Mouse (Mus musculus): ENCODE measurements around the gene Rasa4. TPM values are rescaled to one million over a fixed set of nuclear protein-coding genes. Genes with fewer than 3 reads are reported as not detected.
"Not testable (repeated sequence)": the region's sequence is repeated elsewhere in the genome, so short reads cannot be mapped to it uniquely, and the experiment has no call there.

The Rasa4 gene
- 10 to 100 TPM; 11.9 to 14.7 TPM for total RNA-seq (2021)
- long read RNA-seq, experiment 1, transcript Rasa4-201 (21 exons, 2,914 nt): major isoform, 7 of 19 reads
- long read RNA-seq, experiment 1, partial matches to known transcripts: 1 of 19 reads
- long read RNA-seq, experiment 1, other reads (novel, unspliced or antisense): 7 of 19 reads
- long read RNA-seq, experiment 2, transcript Rasa4-209 (20 exons, 3,057 nt): minor isoform, 5 of 44 reads
- long read RNA-seq, experiment 2, transcript Rasa4-201 (21 exons, 2,914 nt): major isoform, 23 of 44 reads
- long read RNA-seq, experiment 2, partial matches to known transcripts: 7 of 44 reads
- long read RNA-seq, experiment 2, other reads (novel, unspliced or antisense): 8 of 44 reads

DNA sequence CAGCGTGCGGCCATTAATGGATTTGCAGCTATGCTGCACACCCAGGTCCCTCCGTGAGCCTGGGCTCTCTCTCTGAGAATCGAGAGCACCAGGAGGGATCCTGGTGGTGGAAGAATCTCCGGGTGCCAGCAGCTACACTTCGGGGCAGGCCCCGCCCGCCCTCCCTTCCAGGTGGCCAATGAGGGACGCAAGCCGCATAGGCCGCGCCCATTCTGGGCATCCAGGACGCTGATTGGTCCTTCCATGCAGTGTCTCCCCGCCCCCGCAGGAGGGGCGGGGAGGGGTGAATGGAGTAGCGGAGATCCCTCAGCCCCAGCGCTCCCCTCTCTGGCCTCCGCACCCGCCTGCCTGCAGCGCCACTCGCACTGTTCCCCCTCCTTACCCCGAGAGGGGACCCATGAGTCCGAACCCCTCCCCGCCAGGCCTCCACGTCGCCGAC lies at the start of gene Rasa4:
Gene Rasa4, plus strand, starts transcription at position 248 of the 439 bp plus-strand sequence.
- peak; percentile 85 to 88 for DNase-seq (ENCODE audit: low spot score in 2 of 2)

GRCm38 (mm10) chr5:136034868-136035267 lies 48.8 kb upstream of the Rasa4 start:
- no peak for DNase-seq (ENCODE audit: low spot score in 2 of 2)

DNA sequence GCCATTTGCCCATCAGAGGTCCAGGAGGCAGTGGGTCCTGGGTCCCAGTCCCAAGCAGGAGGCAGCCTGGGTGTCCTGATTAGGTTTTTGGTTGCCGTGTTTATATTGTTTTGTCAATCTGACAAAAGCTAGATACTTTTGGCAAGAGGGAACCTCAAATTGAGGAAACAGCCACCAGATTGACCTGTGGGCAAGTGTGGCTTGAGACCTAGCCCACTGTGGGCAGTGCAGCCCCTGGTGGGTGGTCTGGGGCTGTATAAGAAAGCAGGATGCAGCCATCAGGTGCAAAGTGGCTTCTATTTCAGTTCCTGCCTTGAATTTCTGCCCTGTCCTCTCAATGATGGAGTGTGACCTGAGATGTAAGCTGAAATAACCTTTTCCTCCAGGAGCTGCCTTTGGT lies 48.4 kb upstream of the Rasa4 start:
- no peak for DNase-seq (ENCODE audit: low spot score in 2 of 2)

GRCm38 (mm10) chr5:136036667-136037066 lies 47.0 kb upstream of the Rasa4 start:
- no peak for DNase-seq (ENCODE audit: low spot score in 2 of 2)

- no peak for DNase-seq (ENCODE audit: low spot score in 2 of 2)
Measured at GRCm38 (mm10) chr5:136038258-136039214, 45.2 kb upstream of the Rasa4 start, which contains the start of gene Upk3b. TSS of gene Upk3b (plus strand) at chr5:136038496.

- DNase-seq (ENCODE audit: low spot score in 2 of 2): no peak
Measured at GRCm38 (mm10) chr5:136040210-136040609, 43.5 kb upstream of the Rasa4 start.

GRCm38 (mm10) chr5:136041260-136041659 lies 42.5 kb upstream of the Rasa4 start:
- no peak for DNase-seq (ENCODE audit: low spot score in 2 of 2)

GRCm38 (mm10) chr5:136041666-136042065 lies 42.0 kb upstream of the Rasa4 start:
- DNase-seq (ENCODE audit: low spot score in 2 of 2): no peak

- peak; percentile 18 to 37 for DNase-seq (ENCODE audit: low spot score in 2 of 2)
Measured at GRCm38 (mm10) chr5:136044865-136045264, 38.9 kb upstream of the Rasa4 start.

GRCm38 (mm10) chr5:136045408-136045807 lies 38.3 kb upstream of the Rasa4 start:
- DNase-seq (ENCODE audit: low spot score in 2 of 2): no peak

GRCm38 (mm10) chr5:136045987-136046386 lies 37.7 kb upstream of the Rasa4 start:
- DNase-seq (ENCODE audit: low spot score in 2 of 2): peak; percentile 85 to 91

DNA sequence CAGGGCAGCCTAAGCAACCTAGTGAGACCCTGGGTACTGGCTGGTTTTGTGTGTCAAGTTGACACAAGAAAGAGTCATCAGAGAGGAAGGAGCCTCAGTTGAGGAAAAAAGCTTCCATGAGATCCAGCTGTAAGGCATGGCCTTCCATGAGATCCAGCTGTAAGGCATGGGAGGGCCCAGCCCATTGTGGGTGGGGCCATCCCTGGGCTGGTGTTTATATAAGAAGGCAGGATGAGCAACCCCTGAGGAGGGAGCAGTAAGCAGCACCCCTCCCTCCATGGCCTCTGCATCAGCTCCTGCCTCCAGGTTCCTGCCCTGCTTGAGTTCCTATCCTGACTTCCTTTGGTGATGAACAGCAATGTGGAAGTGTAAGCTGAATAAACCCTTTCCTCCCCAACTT lies 35.2 kb upstream of the Rasa4 start:
- DNase-seq (ENCODE audit: low spot score in 2 of 2): not testable (repeated sequence)

DNA sequence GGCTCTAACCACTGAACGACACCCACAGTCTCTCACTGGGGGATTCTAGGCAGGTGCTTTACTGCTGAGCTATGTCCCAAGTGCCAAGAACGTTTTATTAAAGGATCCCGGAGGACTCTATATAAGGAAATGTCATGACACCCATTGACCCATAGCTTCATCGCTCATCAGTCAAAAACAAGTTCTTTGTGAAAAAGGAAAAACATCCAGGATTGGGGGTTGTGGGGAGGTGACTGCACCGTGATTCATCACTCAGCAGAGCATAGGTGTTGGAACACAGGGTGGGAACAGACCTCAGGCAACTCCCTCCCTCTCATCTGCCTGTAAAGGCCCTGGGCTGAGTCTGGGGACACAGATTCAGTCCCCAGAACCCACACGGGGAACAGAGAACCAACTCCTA lies 33.8 kb upstream of the Rasa4 start:
- DNase-seq (ENCODE audit: low spot score in 2 of 2): peak in 1 of 2 experiments; percentile 16

- peak; percentile 40 to 49 for DNase-seq (ENCODE audit: low spot score in 2 of 2)
Measured at GRCm38 (mm10) chr5:136051231-136052085, 32.3 kb upstream of the Rasa4 start.

- DNase-seq (ENCODE audit: low spot score in 2 of 2): no peak
Measured at GRCm38 (mm10) chr5:136052861-136053655, 30.7 kb upstream of the Rasa4 start.

- no peak for DNase-seq (ENCODE audit: low spot score in 2 of 2)
Measured at GRCm38 (mm10) chr5:136054301-136055077, 29.2 kb upstream of the Rasa4 start, which contains the start of gene Upk3bl. TSS of gene Upk3bl (plus strand) at chr5:136054492.

- no peak for DNase-seq (ENCODE audit: low spot score in 2 of 2)
Measured at GRCm38 (mm10) chr5:136056062-136056461, 27.7 kb upstream of the Rasa4 start.

- DNase-seq (ENCODE audit: low spot score in 2 of 2): no peak
Measured at GRCm38 (mm10) chr5:136057085-136057484, 26.6 kb upstream of the Rasa4 start.

DNA sequence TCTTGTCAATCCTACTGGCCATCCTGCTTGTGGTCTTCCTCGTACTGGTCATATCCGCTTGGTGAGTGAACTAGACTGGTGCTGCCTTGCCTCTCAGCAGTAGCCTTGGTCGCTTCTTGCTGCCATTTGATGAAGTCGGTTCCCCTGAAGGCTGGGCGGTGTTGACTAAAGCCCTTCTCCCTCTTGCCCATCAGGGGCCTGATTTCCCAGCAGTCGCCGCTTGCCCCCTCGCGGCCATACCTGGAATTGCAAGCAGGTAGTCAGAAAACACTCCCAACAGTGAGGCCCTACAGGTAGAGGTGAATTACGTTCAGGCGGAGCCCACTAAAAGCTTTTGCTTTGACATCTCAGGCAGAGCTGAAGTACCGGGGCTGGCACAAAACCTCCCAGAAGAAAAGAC lies 22.1 kb upstream of the Rasa4 start:
- DNase-seq (ENCODE audit: low spot score in 2 of 2): peak; percentile 85 to 88

Measured in adrenal gland, adult 18-20 months (tissue).